Mouse (Mus musculus) liver, embryonic 14.5 days (tissue): ENCODE data around the gene Rnf149. TPM values are rescaled to one million over a fixed set of nuclear protein-coding genes. Genes with fewer than 3 reads are reported as not detected.

Experiments used
- ATAC-seq: fragments of 200-750 bp; cut with Nextera tagmentation; 2 replicates; pipeline ENCODE4 v1.8.0; 2017; ENCODE audit warnings: moderate number of reproducible peaks, mild to moderate bottlenecking, moderate library complexity; ENCODE audit not compliant: insufficient read depth
- DNase-seq, 3 experiments: peaks; one replicate each; pipeline ENCODE4 v3.0.0-alpha.2; 2012 to 2013; ENCODE audit warnings: low read depth in 3 of 3, low spot score in 3 of 3
- H3K27ac ChIP-seq: fragments of 300-500 bp; sonication (generic); 2 replicates; pipeline ENCODE4 v1.5.1; 2014; ENCODE audit warnings: moderate library complexity, mild to moderate bottlenecking, control low read depth, inconsistent platforms
- H3K27me3 ChIP-seq: fragments of 300-500 bp; sonication (generic); 2 replicates; pipeline ENCODE4 v1.6.1; 2014; ENCODE audit warnings: mild to moderate bottlenecking, low read length, moderate library complexity; ENCODE audit not compliant: control insufficient read depth, insufficient read depth
- H3K36me3 ChIP-seq: fragments of 300-500 bp; sonication (generic); replicated peaks from 2 replicates; pipeline ENCODE4 v1.6.1; 2014; ENCODE audit warnings: low read depth; ENCODE audit not compliant: control insufficient read depth, insufficient read depth
- H3K4me1 ChIP-seq, 2 experiments: fragments of 200-500 bp in 1 of 2; fragments of 300-500 bp in 1 of 2; sonication (generic) in 1 of 2; replicated peaks; 2 replicates each; pipeline ENCODE4 v1.6.1; 2012 to 2014; ENCODE audit warnings: antibody characterized with exemption in 1 of 2, inconsistent platforms in 1 of 2, low read length in 1 of 2; ENCODE audit not compliant: control insufficient read depth in 2 of 2, insufficient read depth in 2 of 2
- H3K4me2 ChIP-seq: fragments of 300-500 bp; sonication (generic); 2 replicates; pipeline ENCODE4 v1.6.1; 2014; ENCODE audit warnings: low read depth, mild to moderate bottlenecking, control low read depth, moderate library complexity
- H3K4me3 ChIP-seq, 2 experiments: fragments of 200-500 bp in 1 of 2; fragments of 300-500 bp in 1 of 2; sonication (generic) in 1 of 2; 2 replicates each; pipeline ENCODE4 v1.5.1; 2012 to 2014; ENCODE audit warnings: low read depth in 2 of 2, low read length in 2 of 2, mild to moderate bottlenecking in 2 of 2, control low read depth in 1 of 2, inconsistent platforms in 1 of 2, moderate library complexity in 1 of 2; ENCODE audit not compliant: insufficient read depth in 1 of 2
- H3K9ac ChIP-seq: fragments of 300-500 bp; sonication (generic); replicated peaks from 2 replicates; pipeline ENCODE4 v1.6.1; 2014; ENCODE audit warnings: mild to moderate bottlenecking, control low read depth, moderate library complexity
- H3K9me3 ChIP-seq: fragments of 300-500 bp; sonication (generic); 2 replicates; pipeline ENCODE4 v1.6.1; 2016; ENCODE audit warnings: low read length, mixed read lengths; ENCODE audit not compliant: control insufficient read depth
- CTCF ChIP-seq: IDR thresholded peaks from 2 replicates; pipeline ENCODE4 v1.5.1; 2016; ENCODE audit warnings: antibody characterized with exemption, low read depth, control low read depth
- EP300 ChIP-seq: IDR thresholded peaks from 2 replicates; pipeline ENCODE4 v1.6.1; 2016; ENCODE audit warnings: antibody characterized with exemption, low read depth
- WGBS: fragments of 180-500 bp; shearing (Covaris S2); extraction: QIAGEN DNeasy Blood & Tissue Kit; methylation state at CpG from one replicate; pipeline ENCODE4 v1.1.7; 2014; ENCODE audit not compliant: insufficient replicate concordance; 5-methylcytosine and 5-hydroxymethylcytosine counted together
- polyA plus RNA-seq, 2 experiments: library from polyadenylated mRNA; depleted of rRNA in 1 of 2; stranded (reverse) in 1 of 2; unstranded in 1 of 2; fragments of >200 nt; fragmentation: Nextera tagmentation in 1 of 2; extraction: Ambion mirVana in 1 of 2; gene quantifications; 2 replicates each; pipeline versions ENCODE4 v1.2.1 to v1.2.3; 2012 to 2014

Rnf149 gene
- polyA plus RNA-seq, 2 experiments, result 12.1 to 15.4 TPM

GRCm38 (mm10) chr1:39526371-39527167 is 50.6 kb downstream of the Rnf149 start:
- Histone ChIP-seq H3K27ac (no peak overlapping the region), H3K36me3 (no peaks in the 10 kb centered on the region), H3K4me1 (0 out of 4 replicates have a peak, but pooled peaks cover 0 to 2% of the 10 kb centered on the region in 2 experiments), H3K9ac (no peak overlapping the region), H3K4me2 (no peak overlapping the region), H3K4me3 (no peak overlapping the region), H3K9me3 (no peaks in the 10 kb centered on the region), H3K27me3 (no peaks in the 10 kb centered on the region)
- TF ChIP-seq CTCF, result no peak
- ATAC-seq, result no peak
- no peak for DNase-seq
- WGBS, result 59% methylated on average over 9 of the region's 9 CpGs

DNA sequence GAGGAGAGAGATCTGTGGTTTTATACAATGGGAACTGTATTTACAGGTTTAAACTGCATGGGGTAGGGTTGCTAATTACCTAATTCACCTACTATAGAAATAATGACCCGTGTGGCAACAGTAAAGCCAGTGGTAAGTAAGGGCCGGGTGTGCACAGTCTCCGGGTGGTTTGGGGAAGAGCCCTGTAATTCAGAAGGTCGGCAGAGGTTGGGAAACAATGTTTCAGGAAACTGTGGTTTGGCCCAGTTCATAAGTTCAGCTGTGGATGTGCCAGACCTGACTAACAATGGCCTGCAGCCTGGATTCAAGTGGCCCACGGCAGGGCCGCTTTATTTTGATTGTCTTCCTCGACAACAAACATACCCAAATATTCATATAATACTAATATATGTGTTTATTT is 51.4 kb downstream of the Rnf149 start:
- WGBS, result 24% methylated on average over 7 of the region's 7 CpGs
- ATAC-seq, result no peak

DNA sequence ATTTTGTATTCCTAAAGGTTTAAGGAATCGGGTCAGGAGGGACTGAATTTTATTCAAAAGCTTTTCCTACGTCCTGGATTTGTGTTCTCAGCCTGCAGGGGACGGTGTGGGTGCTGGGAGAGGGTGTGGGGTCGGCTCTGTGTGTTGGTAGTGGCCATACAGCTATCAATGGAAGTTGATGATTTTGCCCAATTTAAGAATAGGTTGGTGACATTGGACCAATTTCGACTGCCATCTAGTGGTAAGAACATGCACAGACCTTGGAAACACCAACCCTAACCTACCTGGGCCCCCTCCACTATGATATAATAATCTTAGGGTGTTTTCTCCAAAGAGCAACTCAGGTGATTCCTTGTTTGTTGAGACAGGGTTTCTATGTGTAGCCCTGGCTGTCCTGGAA is 54.7 kb downstream of the Rnf149 start:
- Histone ChIP-seq H3K36me3 (no peaks in the 10 kb centered on the region), H3K4me3 (no peak overlapping the region), H3K4me2 (no peak overlapping the region), H3K9ac (no peak overlapping the region), H3K27ac (no peak overlapping the region), H3K9me3 (no peaks in the 10 kb centered on the region), H3K4me1 (0 out of 4 replicates have a peak, but pooled peaks cover 0 to under 1% of the 10 kb centered on the region in 2 experiments), H3K27me3 (no peaks in the 10 kb centered on the region)
- TF ChIP-seq EP300, result no peak
- TF ChIP-seq CTCF, result peak; percentile 72
- 18% methylated on average over 5 of the region's 5 CpGs for WGBS
- peak in 1 of 3 experiments; percentile 26 for DNase-seq
- no peak for ATAC-seq

More for the DNA sequence above, 51.4 kb downstream of the Rnf149 start:
- H3K4me2 ChIP-seq, result no peak overlapping the region
- H3K9ac ChIP-seq, result no peak overlapping the region
- H3K27ac ChIP-seq, result no peak overlapping the region
- 0 out of 4 replicates have a peak, but pooled peaks cover 0 to 2% of the 10 kb centered on the region in 2 experiments for H3K4me1 ChIP-seq
- H3K9me3 ChIP-seq, result no peaks in the 10 kb centered on the region
- H3K36me3 ChIP-seq, result no peaks in the 10 kb centered on the region
- DNase-seq, result no peak
- TF ChIP-seq EP300 (no peak), CTCF (no peak)
- H3K27me3 ChIP-seq, result no peaks in the 10 kb centered on the region
- no peak overlapping the region for H3K4me3 ChIP-seq

- Histone ChIP-seq H3K27me3 (no peaks in the 10 kb centered on the region), H3K4me3 (no peak overlapping the region), H3K36me3 (no peaks in the 10 kb centered on the region), H3K4me1 (no peaks in the 10 kb centered on the region), H3K27ac (no peak overlapping the region), H3K4me2 (no peak overlapping the region), H3K9me3 (no peaks in the 10 kb centered on the region), H3K9ac (no peak overlapping the region)
- 83% methylated on average over 7 of the region's 7 CpGs for WGBS
- TF ChIP-seq CTCF (no peak), EP300 (no peak)
- ATAC-seq (no peak), DNase-seq (no peak)
Measured at GRCm38 (mm10) chr1:39521326-39521725, 55.9 kb downstream of the Rnf149 start.

- no peaks in the 10 kb centered on the region for H3K36me3 ChIP-seq
- TF ChIP-seq EP300 (no peak), CTCF (no peak)
- ATAC-seq, result no peak
- no peaks in the 10 kb centered on the region for H3K4me1 ChIP-seq
- H3K27me3 ChIP-seq, result no peaks in the 10 kb centered on the region
- no peak overlapping the region for H3K27ac ChIP-seq
- no peak overlapping the region for H3K9ac ChIP-seq
- H3K9me3 ChIP-seq, result no peaks in the 10 kb centered on the region
- DNase-seq, result no peak
- H3K4me2 ChIP-seq, result no peak overlapping the region
- WGBS, result 74% methylated on average over 10 of the region's 10 CpGs
- no peak overlapping the region for H3K4me3 ChIP-seq
Measured at GRCm38 (mm10) chr1:39515303-39515991, 61.8 kb downstream of the Rnf149 start.
